Mouse (Mus musculus): ENCODE measurements around the gene Pcdh7. TPM values are rescaled to one million over a fixed set of nuclear protein-coding genes. Genes with fewer than 3 reads are reported as not detected.

Pcdh7 gene
- polyA plus RNA-seq, 1 experiment from 2014 or later: 7.4 TPM

- 64% methylated on average over 4 of the region's 4 CpGs for WGBS
- H3K4me3 ChIP-seq (ENCODE audit: low read depth, low read length): no peak overlapping the region
- peak; percentile 45 for DNase-seq (ENCODE audit: low spot score)
- no peaks in the 10 kb centered on the region for H3K36me3 ChIP-seq (replicated peaks; ENCODE audit: control insufficient read depth, insufficient read depth, low read depth, low read length)
- H3K27ac ChIP-seq (replicated peaks; ENCODE audit: low read depth, low read length): no peak overlapping the region
- H3K4me1 ChIP-seq (ENCODE audit: control insufficient read depth, insufficient read depth, low read length): no peaks in the 10 kb centered on the region
- no peak overlapping the region for H3K9ac ChIP-seq (replicated peaks; ENCODE audit: low read length)
- H3K9me3 ChIP-seq (replicated peaks; ENCODE audit: control insufficient read depth, low read length): no peaks in the 10 kb centered on the region
- no peak overlapping the region for H3K4me2 ChIP-seq (ENCODE audit: low read depth, low read length)
- H3K27me3 ChIP-seq (ENCODE audit: control insufficient read depth, insufficient read depth, low read length): no peaks in the 10 kb centered on the region
- no peak for ATAC-seq (replicated peaks; ENCODE audit: insufficient number of reproducible peaks, low FRiP score, low TSS enrichment, low read depth)
These were observed 71.2 kb downstream of the Pcdh7 start for GRCm38 (mm10) chr5:57788775-57789509.

- Histone ChIP-seq H3K27me3 (ENCODE audit: control insufficient read depth, insufficient read depth, low read length) (no peaks in the 10 kb centered on the region), H3K4me2 (ENCODE audit: low read depth, low read length) (no peak overlapping the region), H3K4me1 (ENCODE audit: control insufficient read depth, insufficient read depth, low read length) (no peaks in the 10 kb centered on the region), H3K27ac (replicated peaks; ENCODE audit: low read depth, low read length) (no peak overlapping the region), H3K9ac (replicated peaks; ENCODE audit: low read length) (no peak overlapping the region), H3K36me3 (replicated peaks; ENCODE audit: control insufficient read depth, insufficient read depth, low read depth, low read length) (no peaks in the 10 kb centered on the region), H3K4me3 (ENCODE audit: low read depth, low read length) (no peak overlapping the region), H3K9me3 (replicated peaks; ENCODE audit: control insufficient read depth, low read length) (no peaks in the 10 kb centered on the region)
- no peak for DNase-seq (ENCODE audit: low spot score)
- no peak for ATAC-seq (replicated peaks; ENCODE audit: insufficient number of reproducible peaks, low FRiP score, low TSS enrichment, low read depth)
These were observed 78.6 kb downstream of the Pcdh7 start for GRCm38 (mm10) chr5:57796337-57796736.

- Histone ChIP-seq H3K27ac (replicated peaks; ENCODE audit: low read depth, low read length) (no peak overlapping the region), H3K4me2 (ENCODE audit: low read depth, low read length) (no peak overlapping the region), H3K9me3 (replicated peaks; ENCODE audit: control insufficient read depth, low read length) (no peaks in the 10 kb centered on the region), H3K36me3 (replicated peaks; ENCODE audit: control insufficient read depth, insufficient read depth, low read depth, low read length) (no peaks in the 10 kb centered on the region), H3K4me1 (ENCODE audit: control insufficient read depth, insufficient read depth, low read length) (no peaks in the 10 kb centered on the region), H3K9ac (replicated peaks; ENCODE audit: low read length) (no peak overlapping the region), H3K4me3 (ENCODE audit: low read depth, low read length) (no peak overlapping the region), H3K27me3 (ENCODE audit: control insufficient read depth, insufficient read depth, low read length) (no peaks in the 10 kb centered on the region)
- 91% methylated on average over 7 of the region's 7 CpGs for WGBS
- no peak for DNase-seq (ENCODE audit: low spot score)
- no peak for ATAC-seq (replicated peaks; ENCODE audit: insufficient number of reproducible peaks, low FRiP score, low TSS enrichment, low read depth)
These were observed 80.3 kb downstream of the Pcdh7 start for GRCm38 (mm10) chr5:57797951-57798670.

- H3K27ac ChIP-seq (replicated peaks; ENCODE audit: low read depth, low read length): no peak overlapping the region
- whole genome bisulfite sequencing: 76% methylated on average over 3 of the region's 3 CpGs
- H3K36me3 ChIP-seq (replicated peaks; ENCODE audit: control insufficient read depth, insufficient read depth, low read depth, low read length): no peaks in the 10 kb centered on the region
- DNase-seq (ENCODE audit: low spot score): no peak
- H3K4me1 ChIP-seq (ENCODE audit: control insufficient read depth, insufficient read depth, low read length): no peaks in the 10 kb centered on the region
- no peak overlapping the region for H3K4me2 ChIP-seq (ENCODE audit: low read depth, low read length)
- H3K9me3 ChIP-seq (replicated peaks; ENCODE audit: control insufficient read depth, low read length): no peaks in the 10 kb centered on the region
- H3K27me3 ChIP-seq (ENCODE audit: control insufficient read depth, insufficient read depth, low read length): no peaks in the 10 kb centered on the region
- no peak overlapping the region for H3K9ac ChIP-seq (replicated peaks; ENCODE audit: low read length)
- no peak for ATAC-seq (replicated peaks; ENCODE audit: insufficient number of reproducible peaks, low FRiP score, low TSS enrichment, low read depth)
- no peak overlapping the region for H3K4me3 ChIP-seq (ENCODE audit: low read depth, low read length)
These were observed 85.3 kb downstream of the Pcdh7 start for GRCm38 (mm10) chr5:57803108-57803507.

GRCm38 (mm10) chr5:57803890-57804289, 86.1 kb downstream of the Pcdh7 start:
- WGBS: 64% methylated on average over 5 of the region's 5 CpGs
- H3K9me3 ChIP-seq (replicated peaks; ENCODE audit: control insufficient read depth, low read length): no peaks in the 10 kb centered on the region
- no peak overlapping the region for H3K27ac ChIP-seq (replicated peaks; ENCODE audit: low read depth, low read length)
- DNase-seq (ENCODE audit: low spot score) (no peak), ATAC-seq (replicated peaks; ENCODE audit: insufficient number of reproducible peaks, low FRiP score, low TSS enrichment, low read depth) (no peak)
- H3K4me3 ChIP-seq (ENCODE audit: low read depth, low read length): no peak overlapping the region
- H3K27me3 ChIP-seq (ENCODE audit: control insufficient read depth, insufficient read depth, low read length): no peaks in the 10 kb centered on the region
- H3K9ac ChIP-seq (replicated peaks; ENCODE audit: low read length): no peak overlapping the region
- H3K4me2 ChIP-seq (ENCODE audit: low read depth, low read length): no peak overlapping the region
- no peaks in the 10 kb centered on the region for H3K36me3 ChIP-seq (replicated peaks; ENCODE audit: control insufficient read depth, insufficient read depth, low read depth, low read length)
- no peaks in the 10 kb centered on the region for H3K4me1 ChIP-seq (ENCODE audit: control insufficient read depth, insufficient read depth, low read length)

GRCm38 (mm10) chr5:57807350-57807749, 89.6 kb downstream of the Pcdh7 start:
- 73% methylated on average over 2 of the region's 2 CpGs for WGBS
- no peak overlapping the region for H3K27ac ChIP-seq (replicated peaks; ENCODE audit: low read depth, low read length)
- no peaks in the 10 kb centered on the region for H3K36me3 ChIP-seq (replicated peaks; ENCODE audit: control insufficient read depth, insufficient read depth, low read depth, low read length)
- H3K4me1 ChIP-seq (ENCODE audit: control insufficient read depth, insufficient read depth, low read length): no peaks in the 10 kb centered on the region
- H3K4me2 ChIP-seq (ENCODE audit: low read depth, low read length): no peak overlapping the region
- H3K9me3 ChIP-seq (replicated peaks; ENCODE audit: control insufficient read depth, low read length): no peaks in the 10 kb centered on the region
- DNase-seq (ENCODE audit: low spot score) (no peak), ATAC-seq (replicated peaks; ENCODE audit: insufficient number of reproducible peaks, low FRiP score, low TSS enrichment, low read depth) (no peak)
- no peak overlapping the region for H3K4me3 ChIP-seq (ENCODE audit: low read depth, low read length)
- no peak overlapping the region for H3K9ac ChIP-seq (replicated peaks; ENCODE audit: low read length)
- H3K27me3 ChIP-seq (ENCODE audit: control insufficient read depth, insufficient read depth, low read length): no peaks in the 10 kb centered on the region

GRCm38 (mm10) chr5:57810641-57811040, 92.9 kb downstream of the Pcdh7 start:
- Histone ChIP-seq H3K27ac (replicated peaks; ENCODE audit: low read depth, low read length) (no peak overlapping the region), H3K9ac (replicated peaks; ENCODE audit: low read length) (no peak overlapping the region), H3K27me3 (ENCODE audit: control insufficient read depth, insufficient read depth, low read length) (no peaks in the 10 kb centered on the region), H3K4me1 (ENCODE audit: control insufficient read depth, insufficient read depth, low read length) (no peaks in the 10 kb centered on the region), H3K4me3 (ENCODE audit: low read depth, low read length) (no peak overlapping the region), H3K4me2 (ENCODE audit: low read depth, low read length) (no peak overlapping the region), H3K9me3 (replicated peaks; ENCODE audit: control insufficient read depth, low read length) (no peaks in the 10 kb centered on the region), H3K36me3 (replicated peaks; ENCODE audit: control insufficient read depth, insufficient read depth, low read depth, low read length) (no peaks in the 10 kb centered on the region)
- WGBS: 12% methylated on average over 1 of the region's 1 CpGs
- ATAC-seq (replicated peaks; ENCODE audit: insufficient number of reproducible peaks, low FRiP score, low TSS enrichment, low read depth) (no peak), DNase-seq (ENCODE audit: low spot score) (peak; percentile 74)

GRCm38 (mm10) chr5:57815964-57816589, 98.3 kb downstream of the Pcdh7 start:
- H3K4me2 ChIP-seq (ENCODE audit: low read depth, low read length): no peak overlapping the region
- H3K9me3 ChIP-seq (replicated peaks; ENCODE audit: control insufficient read depth, low read length): no peaks in the 10 kb centered on the region
- WGBS: 76% methylated on average over 5 of the region's 5 CpGs
- H3K36me3 ChIP-seq (replicated peaks; ENCODE audit: control insufficient read depth, insufficient read depth, low read depth, low read length): no peaks in the 10 kb centered on the region
- DNase-seq (ENCODE audit: low spot score) (no peak), ATAC-seq (replicated peaks; ENCODE audit: insufficient number of reproducible peaks, low FRiP score, low TSS enrichment, low read depth) (no peak)
- H3K4me1 ChIP-seq (ENCODE audit: control insufficient read depth, insufficient read depth, low read length): no peaks in the 10 kb centered on the region
- H3K27ac ChIP-seq (replicated peaks; ENCODE audit: low read depth, low read length): no peak overlapping the region
- no peaks in the 10 kb centered on the region for H3K27me3 ChIP-seq (ENCODE audit: control insufficient read depth, insufficient read depth, low read length)
- no peak overlapping the region for H3K9ac ChIP-seq (replicated peaks; ENCODE audit: low read length)
- H3K4me3 ChIP-seq (ENCODE audit: low read depth, low read length): no peak overlapping the region
